Mouse (Mus musculus) olfactory bulb, adult 2 months (tissue): ENCODE measurements around the gene Duox2. TPM values are rescaled to one million over a fixed set of nuclear protein-coding genes. Genes with fewer than 3 reads are reported as not detected.

Source experiments
- H3K27ac ChIP-seq: fragments of 200-500 bp; 2 replicates; pipeline ENCODE4 v1.5.1; 2012; ENCODE audit warnings: low read depth, low read length; ENCODE audit not compliant: insufficient read depth
- H3K4me1 ChIP-seq: fragments of 200-500 bp; 2 replicates; pipeline ENCODE4 v1.6.1; 2012; ENCODE audit warnings: low read length; ENCODE audit not compliant: control insufficient read depth, insufficient read depth
- H3K4me3 ChIP-seq: fragments of 200-500 bp; 2 replicates; pipeline ENCODE4 v1.5.1; 2012; ENCODE audit warnings: mild to moderate bottlenecking, low read depth, low read length, moderate library complexity; ENCODE audit not compliant: insufficient read depth
- CTCF ChIP-seq: fragments of 200-500 bp; IDR thresholded peaks from 2 replicates; pipeline ENCODE4 v1.5.1; 2012; ENCODE audit warnings: low read depth, mild to moderate bottlenecking, low read length, moderate library complexity; ENCODE audit not compliant: insufficient read depth
- POLR2A ChIP-seq: fragments of 200-500 bp; IDR thresholded peaks from 2 replicates; pipeline ENCODE4 v1.6.1; 2012; ENCODE audit warnings: mild to moderate bottlenecking, low read depth, low read length, moderate library complexity; ENCODE audit not compliant: insufficient read depth
- WGBS: fragments of 180-500 bp; shearing (Covaris S2); methylation state at CpG from one replicate; pipeline ENCODE4 v1.1.7; 2018; 5-methylcytosine and 5-hydroxymethylcytosine counted together
- polyA plus RNA-seq: library from polyadenylated mRNA; stranded (reverse); fragments of >200 nt; gene quantifications from 2 replicates; pipeline ENCODE4 v1.2.4, GENCODE M21; 2012; ENCODE audit warnings: low replicate concordance; ENCODE audit not compliant: missing spikeins, insufficient read depth, insufficient read length

The Duox2 gene
- polyA plus RNA-seq, 1 experiment, result not detected

GRCm38 (mm10) chr2:122297271-122298095 is 766 bp downstream of the Duox2 start:
- H3K4me3 ChIP-seq, result no peak overlapping the region
- WGBS, result 2% methylated on average over 35 of the region's 35 CpGs

GRCm38 (mm10) chr2:122294916-122295315 is 3.3 kb downstream of the Duox2 start:
- Histone ChIP-seq H3K4me3 (no peak overlapping the region), H3K27ac (no peak overlapping the region), H3K4me1 (peaks cover 17% of the 10 kb centered on the region)
- WGBS, result 7% methylated on average over 7 of the region's 7 CpGs
- TF ChIP-seq CTCF, result no peak
- TF ChIP-seq POLR2A, result no peak

More at GRCm38 (mm10) chr2:122297271-122298095, 766 bp downstream of the Duox2 start:
- H3K27ac ChIP-seq, result no peak overlapping the region
- no peak for TF ChIP-seq CTCF
- peaks cover 29% of the 10 kb centered on the region for H3K4me1 ChIP-seq

GRCm38 (mm10) chr2:122286137-122286536 is 12.1 kb downstream of the Duox2 start:
- WGBS, result 47% methylated on average over 7 of the region's 7 CpGs
- Histone ChIP-seq H3K4me1 (no peaks in the 10 kb centered on the region), H3K4me3 (no peak overlapping the region), H3K27ac (no peak overlapping the region)
- TF ChIP-seq POLR2A (no peak), CTCF (no peak)

GRCm38 (mm10) chr2:122284091-122284490 is 14.2 kb downstream of the Duox2 start:
- Histone ChIP-seq H3K4me1 (no peaks in the 10 kb centered on the region), H3K27ac (no peak overlapping the region), H3K4me3 (no peak overlapping the region)
- WGBS, result 91% methylated on average over 9 of the region's 9 CpGs
- TF ChIP-seq CTCF (no peak), POLR2A (no peak)

GRCm38 (mm10) chr2:122278769-122279168 is 19.5 kb downstream of the Duox2 start:
- WGBS, result 94% methylated on average over 3 of the region's 3 CpGs
- no peak overlapping the region for H3K27ac ChIP-seq

GRCm38 (mm10) chr2:122266407-122267193 is 31.6 kb downstream of the Duox2 start:
- TF ChIP-seq POLR2A (no peak), CTCF (no peak)
- Histone ChIP-seq H3K4me1 (no peaks in the 10 kb centered on the region), H3K4me3 (no peak overlapping the region), H3K27ac (no peak overlapping the region)
- WGBS, result 93% methylated on average over 7 of the region's 7 CpGs

More at GRCm38 (mm10) chr2:122278769-122279168, 19.5 kb downstream of the Duox2 start:
- no peak overlapping the region for H3K4me3 ChIP-seq
- TF ChIP-seq POLR2A, result no peak
- no peak for TF ChIP-seq CTCF
- H3K4me1 ChIP-seq, result no peaks in the 10 kb centered on the region

- Histone ChIP-seq H3K4me3 (no peak overlapping the region), H3K4me1 (no peaks in the 10 kb centered on the region), H3K27ac (no peak overlapping the region)
- TF ChIP-seq CTCF (no peak), POLR2A (no peak)
- 64% methylated on average over 3 of the region's 3 CpGs for WGBS
Observed at GRCm38 (mm10) chr2:122264690-122265089, 33.6 kb downstream of the Duox2 start.

- TF ChIP-seq CTCF, result no peak
- Histone ChIP-seq H3K4me3 (no peak overlapping the region), H3K4me1 (no peaks in the 10 kb centered on the region), H3K27ac (no peak overlapping the region)
- WGBS, result 91% methylated on average over 5 of the region's 5 CpGs
Observed at GRCm38 (mm10) chr2:122260729-122261128, 37.5 kb downstream of the Duox2 start.

GRCm38 (mm10) chr2:122255997-122256396 is 42.3 kb downstream of the Duox2 start:
- Histone ChIP-seq H3K4me1 (no peaks in the 10 kb centered on the region), H3K4me3 (no peak overlapping the region), H3K27ac (no peak overlapping the region)
- WGBS, result 90% methylated on average over 5 of the region's 5 CpGs
- no peak for TF ChIP-seq CTCF
- no peak for TF ChIP-seq POLR2A
